Mouse (Mus musculus) hindbrain, embryonic 12.5 days (tissue): ENCODE measurements around the gene Galntl5. TPM values are rescaled to one million over a fixed set of nuclear protein-coding genes. Genes with fewer than 3 reads are reported as not detected.

Source experiments
- ATAC-seq: fragments of 200-750 bp; cut with Nextera tagmentation; 2 replicates; pipeline ENCODE4 v1.8.0; 2017; ENCODE audit warnings: moderate TSS enrichment; ENCODE audit not compliant: low FRiP score
- H3K27ac ChIP-seq: fragments of 300-500 bp; sonication (generic); 2 replicates; pipeline ENCODE4 v1.5.1; 2016; ENCODE audit warnings: mild to moderate bottlenecking
- H3K27me3 ChIP-seq: fragments of 300-500 bp; sonication (generic); 2 replicates; pipeline ENCODE4 v1.6.1; 2016; ENCODE audit warnings: mild to moderate bottlenecking
- H3K36me3 ChIP-seq: fragments of 300-500 bp; sonication (generic); 2 replicates; pipeline ENCODE4 v1.6.1; 2016; ENCODE audit warnings: mild to moderate bottlenecking
- H3K4me1 ChIP-seq: fragments of 300-500 bp; sonication (generic); 2 replicates; pipeline ENCODE4 v1.6.1; 2016
- H3K4me2 ChIP-seq: fragments of 300-500 bp; sonication (generic); replicated peaks from 2 replicates; pipeline ENCODE4 v1.6.1; 2016; ENCODE audit warnings: mild to moderate bottlenecking
- H3K4me3 ChIP-seq: fragments of 300-500 bp; sonication (generic); 2 replicates; pipeline ENCODE4 v1.5.1; 2016; ENCODE audit warnings: mild to moderate bottlenecking
- H3K9ac ChIP-seq: fragments of 300-500 bp; sonication (generic); 2 replicates; pipeline ENCODE4 v1.6.1; 2016; ENCODE audit warnings: mild to moderate bottlenecking, moderate library complexity
- H3K9me3 ChIP-seq: fragments of 300-500 bp; sonication (generic); replicated peaks from 2 replicates; pipeline ENCODE4 v1.6.1; 2016; ENCODE audit warnings: mild to moderate bottlenecking
- WGBS: fragments of 180-500 bp; shearing (Covaris S2); methylation state at CpG from one replicate; pipeline ENCODE4 v1.1.7; 2016; 5-methylcytosine and 5-hydroxymethylcytosine counted together
- microRNA-seq: library from miRNA; unstranded; fragments of <30 nt; microRNA quantifications from one replicate; pipeline ENCODE4, GENCODE M21; 2017
- polyA plus RNA-seq: library from polyadenylated mRNA; unstranded; fragments of >200 nt; fragmentation: Nextera tagmentation; extraction: Ambion mirVana; gene quantifications from 2 replicates; pipeline ENCODE4 v1.2.1, GENCODE M21; 2016

Gene Galntl5
- polyA plus RNA-seq, 1 experiment from 2014 or later: not detected

GRCm38 (mm10) chr5:25256686-25257085 lies 75.4 kb downstream of the Galntl5 start:
- WGBS: 94% methylated on average over 2 of the region's 2 CpGs
- no peak overlapping the region for H3K4me3 ChIP-seq
- peaks cover 73% of the 10 kb centered on the region for H3K36me3 ChIP-seq
- ATAC-seq: no peak
- no peaks in the 10 kb centered on the region for H3K4me1 ChIP-seq
- H3K9ac ChIP-seq: no peak overlapping the region
- no peaks in the 10 kb centered on the region for H3K9me3 ChIP-seq
- no peak overlapping the region for H3K4me2 ChIP-seq
- H3K27ac ChIP-seq: no peak overlapping the region
- H3K27me3 ChIP-seq: no peaks in the 10 kb centered on the region

GRCm38 (mm10) chr5:25261452-25261851 lies 80.2 kb downstream of the Galntl5 start:
- ATAC-seq: no peak
- no peak overlapping the region for H3K4me2 ChIP-seq
- no peaks in the 10 kb centered on the region for H3K4me1 ChIP-seq
- WGBS: 88% methylated on average over 6 of the region's 6 CpGs
- H3K4me3 ChIP-seq: no peak overlapping the region
- no peaks in the 10 kb centered on the region for H3K27me3 ChIP-seq
- H3K9me3 ChIP-seq: no peaks in the 10 kb centered on the region
- H3K9ac ChIP-seq: no peak overlapping the region
- peaks cover 76% of the 10 kb centered on the region for H3K36me3 ChIP-seq
- H3K27ac ChIP-seq: no peak overlapping the region

GRCm38 (mm10) chr5:25262266-25262665 lies 81.0 kb downstream of the Galntl5 start:
- ATAC-seq: no peak
- no peak overlapping the region for H3K27ac ChIP-seq
- no peak overlapping the region for H3K4me3 ChIP-seq
- H3K27me3 ChIP-seq: no peaks in the 10 kb centered on the region
- no peak overlapping the region for H3K9ac ChIP-seq
- H3K4me1 ChIP-seq: no peaks in the 10 kb centered on the region
- no peaks in the 10 kb centered on the region for H3K9me3 ChIP-seq
- 85% methylated on average over 7 of the region's 7 CpGs for WGBS
- peaks cover 74% of the 10 kb centered on the region for H3K36me3 ChIP-seq
- no peak overlapping the region for H3K4me2 ChIP-seq

- H3K36me3 ChIP-seq: peaks cover 69% of the 10 kb centered on the region
- H3K9ac ChIP-seq: no peak overlapping the region
- 95% methylated on average over 4 of the region's 4 CpGs for WGBS
- no peak overlapping the region for H3K4me3 ChIP-seq
- H3K4me1 ChIP-seq: no peaks in the 10 kb centered on the region
- no peaks in the 10 kb centered on the region for H3K27me3 ChIP-seq
- H3K9me3 ChIP-seq: no peaks in the 10 kb centered on the region
- H3K27ac ChIP-seq: no peak overlapping the region
- no peak overlapping the region for H3K4me2 ChIP-seq
- no peak for ATAC-seq
Measured at GRCm38 (mm10) chr5:25268258-25268888, 87.1 kb downstream of the Galntl5 start.

Small RNA genes lying within 50 kb of the gene (microRNA-seq; reads per million reads assigned to microRNA genes)
- gene Gm26051: not detected

Other genes with a start within 250 kb of the Galntl5 start
- gene Prkag2, start 80.8 kb upstream of the Galntl5 start, polyA plus RNA-seq: 56.7 and 62.9 TPM in 2 replicates
- 41.0 and 47.1 TPM in 2 replicates for gene Galnt11, start 40.4 kb downstream of the Galntl5 start, polyA plus RNA-seq
- gene E130116L18Rik, start 41.7 kb downstream of the Galntl5 start, polyA plus RNA-seq: not detected in 2 replicates